ENCODE assay signal across 8 mouse cellular contexts in genomic region chr15:78405098-78405497, GRCm38 (mm10). TPM values are rescaled to one million over a fixed set of nuclear protein-coding genes. Genes with fewer than 3 reads are reported as not detected.
DNase-seq lines count a peak whose midpoint lies in the region; ATAC-seq and TF ChIP-seq lines count a peak whose summit lies in the region.

No protein-coding gene starts in this region.

- peak overlapping the region; percentile 90; the same call in 1 of the 2 replicates for H3K4me2 ChIP-seq in hindbrain, embryonic 11.5 days (replicated peaks; ENCODE audit: low read depth, low read length)
- H3K4me2 ChIP-seq in midbrain, embryonic 12.5 days (replicated peaks) = peak overlapping the region; percentile 79

- H3K4me3 ChIP-seq in kidney, adult 2 months (ENCODE audit: insufficient read depth, low read depth, low read length) = peak overlapping the region; percentile 79
- peak overlapping the region; percentile 83 for H3K4me3 ChIP-seq in bone marrow macrophage, adult 2 months (ENCODE audit: insufficient read depth, low read length)
- peak overlapping the region; percentile 51 for H3K4me3 ChIP-seq in hindbrain, embryonic 11.5 days (ENCODE audit: low read depth, low read length)
- peak overlapping the region; percentile 58 for H3K4me3 ChIP-seq in midbrain, embryonic 12.5 days

- H3K4me1 ChIP-seq in kidney, adult 2 months (ENCODE audit: control insufficient read depth, insufficient read depth, low read length) = peaks cover 37% of the 10 kb centered on the region
- H3K4me1 ChIP-seq in bone marrow macrophage, adult 2 months (ENCODE audit: control insufficient read depth, insufficient read depth, low read length) = peaks cover 55% of the 10 kb centered on the region
- H3K4me1 ChIP-seq in hindbrain, embryonic 11.5 days (replicated peaks; ENCODE audit: control insufficient read depth, insufficient read depth, low read length) = peaks cover 9% of the 10 kb centered on the region; the same call in 1 of the 2 replicates
- peaks cover 36% of the 10 kb centered on the region for H3K4me1 ChIP-seq in midbrain, embryonic 12.5 days

- H3K36me3 ChIP-seq in kidney, adult 2 months (ENCODE audit: control insufficient read depth, insufficient read depth, low read length) = no peaks in the 10 kb centered on the region
- no peaks in the 10 kb centered on the region for H3K36me3 ChIP-seq in hindbrain, embryonic 11.5 days (ENCODE audit: control insufficient read depth, insufficient read depth, low read length)
- no peaks in the 10 kb centered on the region for H3K36me3 ChIP-seq in midbrain, embryonic 12.5 days

- TF ChIP-seq CTCF in kidney, adult 2 months (conservative IDR thresholded peaks at IDR 0.05; ENCODE audit: insufficient read depth, insufficient read length, low read depth, low read length) = no peak
- TF ChIP-seq CTCF in bone marrow macrophage, adult 2 months (IDR thresholded peaks at IDR 0.05; ENCODE audit: low read depth, low read length) = no peak

- TF ChIP-seq POLR2A in kidney, adult 2 months (IDR thresholded peaks at IDR 0.05; ENCODE audit: low read depth, low read length) = peak; percentile 11
- no peak for TF ChIP-seq POLR2A in bone marrow macrophage, adult 2 months (IDR thresholded peaks at IDR 0.05; ENCODE audit: borderline replicate concordance, low read depth, low read length)

- no peak for DNase-seq in kidney, adult 2 months
- DNase-seq in kidney, postnatal 25 days = no peak
- no peak for DNase-seq in hindbrain, embryonic 11.5 days (ENCODE audit: low spot score)
- no peak for DNase-seq in spleen, postnatal 36 days (ENCODE audit: low spot score in 2 of 2)
- DNase-seq in layer of hippocampus, postnatal 14 days (ENCODE audit: low spot score in 2 of 2) = no peak
- no peak for DNase-seq in right cerebral cortex, postnatal 25 days

- no peak for ATAC-seq in hindbrain, embryonic 11.5 days (ENCODE audit: low FRiP score)
- ATAC-seq in midbrain, embryonic 12.5 days (ENCODE audit: low FRiP score, low read depth) = no peak

- no peaks in the 10 kb centered on the region for H3K9me3 ChIP-seq in hindbrain, embryonic 11.5 days (ENCODE audit: control insufficient read depth, low read length)
- no peaks in the 10 kb centered on the region for H3K9me3 ChIP-seq in midbrain, embryonic 12.5 days

- H3K9ac ChIP-seq in hindbrain, embryonic 11.5 days (ENCODE audit: low read depth, low read length) = peak overlapping the region; percentile 57; the same call in 1 of the 2 replicates
- H3K9ac ChIP-seq in midbrain, embryonic 12.5 days (replicated peaks) = peak overlapping the region; percentile 72; the same call in 1 of the 2 replicates

- no peaks in the 10 kb centered on the region for H3K27me3 ChIP-seq in kidney, adult 2 months (replicated peaks; ENCODE audit: control insufficient read depth, insufficient read depth, low read length)
- H3K27me3 ChIP-seq in hindbrain, embryonic 11.5 days (ENCODE audit: control insufficient read depth, insufficient read depth, low read length) = peaks cover 18% of the 10 kb centered on the region
- H3K27me3 ChIP-seq in midbrain, embryonic 12.5 days = peaks cover 35% of the 10 kb centered on the region

- peak overlapping the region; percentile 76 for H3K27ac ChIP-seq in kidney, adult 2 months (ENCODE audit: insufficient read depth, low read depth, low read length)
- no peak overlapping the region for H3K27ac ChIP-seq in bone marrow macrophage, adult 2 months (ENCODE audit: insufficient read depth, low read depth, low read length)
- no peak overlapping the region for H3K27ac ChIP-seq in hindbrain, embryonic 11.5 days (ENCODE audit: low read depth, low read length)
- H3K27ac ChIP-seq in midbrain, embryonic 12.5 days (replicated peaks) = no peak overlapping the region

- WGBS in kidney, adult 2 months = 42% methylated on average over 11 of the region's 11 CpGs
- 55% methylated on average over 11 of the region's 11 CpGs for WGBS in hindbrain, embryonic 11.5 days
- 52% methylated on average over 11 of the region's 11 CpGs for WGBS in midbrain, embryonic 12.5 days

RNA-seq across cellular contexts. Expression of gene Tst, which starts 0.6 kb away (rescaled TPM):
- 151 and 161 TPM in 2 replicates for polyA plus RNA-seq in kidney, adult 2 months (2012; rRNA removed)
- polyA plus RNA-seq in bone marrow macrophage, adult 2 months (2012; ENCODE audit: insufficient read depth, insufficient read length, missing spikeins) = 1.4 and 2.1 TPM in 2 replicates
- 8.5 TPM in 2 replicates for polyA plus RNA-seq in hindbrain, embryonic 11.5 days (2014; fragmentation: Nextera tagmentation; extraction: Ambion mirVana)
- 4.9 and 5.5 TPM in 2 replicates for polyA plus RNA-seq in midbrain, embryonic 12.5 days (2016; fragmentation: Nextera tagmentation; extraction: Ambion mirVana)
- 10 to 100 TPM; 35.4 to 45.6 TPM for total RNA-seq in layer of hippocampus, postnatal 14 days (2021)

RNA-seq across cellular contexts. Expression of gene Mpst, which starts 1.1 kb away (rescaled TPM):
- polyA plus RNA-seq in kidney, adult 2 months (2012; rRNA removed) = 270 and 419 TPM in 2 replicates
- 19.2 and 21.6 TPM in 2 replicates for polyA plus RNA-seq in bone marrow macrophage, adult 2 months (2012; ENCODE audit: insufficient read depth, insufficient read length, missing spikeins)
- 2.6 and 2.7 TPM in 2 replicates for polyA plus RNA-seq in hindbrain, embryonic 11.5 days (2014; fragmentation: Nextera tagmentation; extraction: Ambion mirVana)
- 2.0 and 2.1 TPM in 2 replicates for polyA plus RNA-seq in midbrain, embryonic 12.5 days (2016; fragmentation: Nextera tagmentation; extraction: Ambion mirVana)
- 10 to 100 TPM; 39.5 to 41.9 TPM for total RNA-seq in layer of hippocampus, postnatal 14 days (2021)

RNA-seq across cellular contexts. Expression of gene Tex33, which starts 9.4 kb away (rescaled TPM):
- 0.41 and 0.48 TPM in 2 replicates for polyA plus RNA-seq in kidney, adult 2 months (2012; rRNA removed)
- polyA plus RNA-seq in bone marrow macrophage, adult 2 months (2012; ENCODE audit: insufficient read depth, insufficient read length, missing spikeins) = not detected in 2 replicates
- not detected in 2 replicates for polyA plus RNA-seq in hindbrain, embryonic 11.5 days (2014; fragmentation: Nextera tagmentation; extraction: Ambion mirVana)
- polyA plus RNA-seq in midbrain, embryonic 12.5 days (2016; fragmentation: Nextera tagmentation; extraction: Ambion mirVana) = not detected in 2 replicates
- total RNA-seq in layer of hippocampus, postnatal 14 days (2021) = under 1 TPM in 1 of 2 experiments, not detected in 1; 0.43 TPM

RNA-seq across cellular contexts. Expression of gene Kctd17, which starts 23.3 kb away (rescaled TPM):
- 163 and 184 TPM in 2 replicates for polyA plus RNA-seq in kidney, adult 2 months (2012; rRNA removed)
- 4.8 and 5.3 TPM in 2 replicates for polyA plus RNA-seq in bone marrow macrophage, adult 2 months (2012; ENCODE audit: insufficient read depth, insufficient read length, missing spikeins)
- polyA plus RNA-seq in hindbrain, embryonic 11.5 days (2014; fragmentation: Nextera tagmentation; extraction: Ambion mirVana) = 62.7 and 65.8 TPM in 2 replicates
- 76.1 and 84.8 TPM in 2 replicates for polyA plus RNA-seq in midbrain, embryonic 12.5 days (2016; fragmentation: Nextera tagmentation; extraction: Ambion mirVana)
- 100 to 1,000 TPM; 254 to 262 TPM for total RNA-seq in layer of hippocampus, postnatal 14 days (2021)

Comparison
In these comparisons a context has a peak if more than half of its experiments do, and no peak if none do; other contexts are left out.
1. RNA of gene Tst, which starts 0.6 kb away (polyA plus RNA-seq): 151 to 161 TPM in kidney, adult 2 months; 8.5 TPM in hindbrain, embryonic 11.5 days, 4.9 to 5.5 TPM in midbrain, embryonic 12.5 days and 1.4 to 2.1 TPM in bone marrow macrophage, adult 2 months; every median in the first group is over 10 times any median in the second.
2. RNA of gene Mpst, which starts 1.1 kb away (polyA plus RNA-seq): 270 to 419 TPM in kidney, adult 2 months; 19.2 to 21.6 TPM in bone marrow macrophage, adult 2 months, 2.6 to 2.7 TPM in hindbrain, embryonic 11.5 days and 2.0 to 2.1 TPM in midbrain, embryonic 12.5 days; every median in the first group is over 10 times any median in the second.
3. Peak in every context shown above with its lines, with median percentiles within 50 percentile points of each other: H3K4me3 ChIP-seq.